Mouse (Mus musculus) myocyte (in vitro differentiated cells): ENCODE measurements around the gene Fam207a.

Experiments used
- E2F4 ChIP-seq: IDR thresholded peaks from one replicate; pipeline ENCODE4 v1.6.1; 2011; ENCODE audit warnings: mild to moderate bottlenecking, control low read depth, moderate library complexity; ENCODE audit not compliant: insufficient read depth
- MAX ChIP-seq: IDR thresholded peaks from one replicate; pipeline ENCODE4 v1.6.1; 2011; ENCODE audit warnings: low read depth, mild to moderate bottlenecking, control low read depth
- MYOG ChIP-seq, 3 experiments: IDR thresholded peaks; one replicate each; pipeline ENCODE4 v1.6.1; 2011; ENCODE audit warnings: control low read depth in 2 of 3, low read depth in 2 of 3, mild to moderate bottlenecking in 2 of 3; ENCODE audit not compliant: insufficient read length in 2 of 3, control insufficient read depth in 1 of 3, insufficient read depth in 1 of 3
- POLR2A ChIP-seq: IDR thresholded peaks from one replicate; pipeline ENCODE4 v1.6.1; 2011; ENCODE audit warnings: low read depth, mild to moderate bottlenecking, control low read depth, moderate library complexity; ENCODE audit not compliant: insufficient read length
- POLR2AphosphoS2 ChIP-seq: IDR thresholded peaks from one replicate; pipeline ENCODE4 v1.6.1; 2011; ENCODE audit warnings: low read depth, control low read depth; ENCODE audit not compliant: insufficient read length

DNA sequence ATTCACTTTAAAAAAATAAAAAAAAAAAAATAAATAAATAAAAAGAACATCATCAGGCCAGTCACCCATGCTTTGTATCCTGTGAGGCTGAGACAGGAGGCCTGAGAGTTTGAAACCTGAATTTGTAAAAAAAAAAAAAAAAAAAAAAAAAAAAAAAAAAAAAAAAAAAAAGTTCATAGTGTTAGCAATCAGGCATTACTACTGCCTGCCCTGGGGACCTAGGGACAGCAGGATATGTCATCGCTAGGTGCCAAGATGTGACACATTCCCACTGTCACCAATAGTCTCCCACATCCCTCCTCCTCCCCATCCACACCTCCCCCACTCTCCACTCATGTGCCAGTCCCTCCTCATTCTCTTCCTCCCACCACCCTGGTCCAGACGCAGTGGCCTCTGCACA is 10.9 kb upstream of the Fam207a start:
- TF ChIP-seq MYOG (IDR thresholded peaks at IDR 0.05; ENCODE audit: control insufficient read depth in 1 of 3, insufficient read depth in 1 of 3, insufficient read length in 2 of 3, low read depth in 2 of 3) (no peak), POLR2AphosphoS2 (no peak), MAX (no peak), POLR2A (no peak), E2F4 (no peak)
